Mouse (Mus musculus) C2C12 (cell line): ENCODE data around the gene Itgb7.

Source experiments
- CTCF ChIP-seq: IDR thresholded peaks from one replicate; pipeline ENCODE4 v1.5.1; 2011; ENCODE audit not compliant: control insufficient read depth, insufficient read depth, insufficient read length
- MAX ChIP-seq: IDR thresholded peaks from one replicate; pipeline ENCODE4 v1.6.1; 2011; ENCODE audit warnings: mild to moderate bottlenecking, control low read depth
- USF1 ChIP-seq: IDR thresholded peaks from one replicate; pipeline ENCODE4 v1.6.1; 2011; ENCODE audit warnings: low read depth, mild to moderate bottlenecking, control low read depth, moderate library complexity

DNA sequence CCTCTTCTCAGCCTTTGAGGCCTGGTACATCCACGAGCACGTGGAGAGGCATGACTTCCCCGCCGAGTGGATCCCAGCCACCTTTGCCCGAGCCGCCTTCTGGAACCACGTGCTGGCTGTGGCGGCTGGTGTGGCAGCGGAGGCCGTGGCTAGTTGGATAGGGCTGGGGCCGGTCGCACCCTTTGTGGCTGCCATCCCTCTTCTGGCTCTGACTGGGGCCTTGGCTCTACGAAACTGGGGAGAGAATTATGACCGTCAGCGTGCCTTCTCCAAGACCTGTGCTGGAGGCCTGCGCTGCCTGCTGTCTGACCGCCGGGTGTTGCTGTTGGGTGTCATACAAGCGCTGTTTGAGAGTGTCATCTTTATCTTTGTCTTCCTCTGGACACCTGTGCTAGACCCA is 48.9 kb upstream of the Itgb7 start:
- TF ChIP-seq CTCF (no peak), USF1 (no peak), MAX (no peak)
